Mouse (Mus musculus): ENCODE data around the gene Thrsp. TPM values are rescaled to one million over a fixed set of nuclear protein-coding genes. Genes with fewer than 3 reads are reported as not detected.

The Thrsp gene
- polyA plus RNA-seq, 1 experiment from 2014 or later: 2.1 TPM

DNA sequence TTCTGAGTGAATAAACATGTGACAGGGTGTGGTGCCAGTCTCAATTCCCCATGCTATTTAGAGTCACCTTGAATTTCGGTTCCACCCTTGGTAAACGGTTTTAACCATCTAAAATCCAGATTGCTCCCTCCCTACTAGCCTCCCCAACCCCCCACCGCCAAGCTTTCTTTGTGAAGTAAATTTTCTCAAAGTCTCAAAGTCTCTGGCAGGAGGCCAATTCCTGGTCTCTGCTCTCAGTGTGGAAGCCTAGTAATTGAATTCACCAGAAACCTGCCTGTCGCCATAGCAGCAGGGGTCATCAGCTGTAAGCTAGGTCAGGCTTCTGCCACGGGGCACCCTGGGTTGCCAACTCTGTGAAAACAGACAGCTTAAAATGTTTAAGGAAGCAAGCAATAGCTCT, 12.2 kb upstream of the Thrsp start:
- Histone ChIP-seq H3K4me2 (no peak overlapping the region), H3K36me3 (no peaks in the 10 kb centered on the region), H3K4me3 (replicated peaks) (no peak overlapping the region), H3K27me3 (replicated peaks) (no peaks in the 10 kb centered on the region), H3K9me3 (replicated peaks) (no peaks in the 10 kb centered on the region), H3K27ac (replicated peaks) (peak overlapping the region; percentile 39; the same call in 1 of the 2 replicates), H3K4me1 (peaks cover 11% of the 10 kb centered on the region), H3K9ac (replicated peaks) (no peak overlapping the region)
- ATAC-seq (ENCODE audit: low FRiP score): peak; percentile 68
- WGBS: under 1% methylated on average over 5 of the region's 5 CpGs

GRCm38 (mm10) chr7:97427778-97428420, 10.4 kb upstream of the Thrsp start:
- Histone ChIP-seq H3K4me2 (no peak overlapping the region), H3K9ac (replicated peaks) (no peak overlapping the region), H3K27me3 (replicated peaks) (no peaks in the 10 kb centered on the region), H3K36me3 (no peaks in the 10 kb centered on the region), H3K9me3 (replicated peaks) (no peaks in the 10 kb centered on the region), H3K4me3 (replicated peaks) (no peak overlapping the region), H3K27ac (replicated peaks) (0 out of 2 replicates have a peak overlapping the region, but pooled peaks have one; percentile 0), H3K4me1 (peaks cover 11% of the 10 kb centered on the region)
- 70% methylated on average over 5 of the region's 5 CpGs for WGBS
- no peak for ATAC-seq (ENCODE audit: low FRiP score)

- Histone ChIP-seq H3K27ac (replicated peaks) (no peak overlapping the region), H3K36me3 (no peaks in the 10 kb centered on the region), H3K9ac (replicated peaks) (no peak overlapping the region), H3K4me3 (replicated peaks) (no peak overlapping the region), H3K4me2 (no peak overlapping the region), H3K27me3 (replicated peaks) (no peaks in the 10 kb centered on the region), H3K4me1 (peaks cover 11% of the 10 kb centered on the region), H3K9me3 (replicated peaks) (no peaks in the 10 kb centered on the region)
- 77% methylated on average over 6 of the region's 6 CpGs for WGBS
- no peak for ATAC-seq (ENCODE audit: low FRiP score)
Observed at GRCm38 (mm10) chr7:97427296-97427695, 9.8 kb upstream of the Thrsp start.

DNA sequence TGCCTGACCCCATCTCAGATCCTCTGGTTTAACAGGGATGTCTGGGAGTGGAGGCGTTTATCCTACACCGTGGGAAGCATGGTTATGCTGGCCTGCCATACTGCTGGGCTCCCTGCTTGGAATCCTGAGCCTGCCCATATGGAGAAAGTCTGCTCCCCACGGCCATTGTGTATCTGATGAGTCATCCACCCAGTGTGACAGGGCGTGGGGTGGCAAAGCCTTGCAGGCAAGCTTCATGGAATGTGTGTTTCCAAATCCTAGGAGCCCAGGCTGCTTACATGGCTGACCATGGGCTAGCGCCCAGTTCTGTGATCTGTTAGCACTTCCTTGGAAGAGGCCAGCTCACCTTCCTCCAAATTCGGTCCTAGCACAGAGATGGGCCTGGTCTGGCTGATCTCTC, 9.0 kb upstream of the Thrsp start:
- Histone ChIP-seq H3K4me1 (peaks cover 11% of the 10 kb centered on the region), H3K9ac (replicated peaks) (no peak overlapping the region), H3K4me2 (no peak overlapping the region), H3K4me3 (replicated peaks) (no peak overlapping the region), H3K27ac (replicated peaks) (no peak overlapping the region), H3K9me3 (replicated peaks) (no peaks in the 10 kb centered on the region), H3K27me3 (replicated peaks) (no peaks in the 10 kb centered on the region), H3K36me3 (no peaks in the 10 kb centered on the region)
- ATAC-seq (ENCODE audit: low FRiP score): no peak
- WGBS: 78% methylated on average over 6 of the region's 6 CpGs

DNA sequence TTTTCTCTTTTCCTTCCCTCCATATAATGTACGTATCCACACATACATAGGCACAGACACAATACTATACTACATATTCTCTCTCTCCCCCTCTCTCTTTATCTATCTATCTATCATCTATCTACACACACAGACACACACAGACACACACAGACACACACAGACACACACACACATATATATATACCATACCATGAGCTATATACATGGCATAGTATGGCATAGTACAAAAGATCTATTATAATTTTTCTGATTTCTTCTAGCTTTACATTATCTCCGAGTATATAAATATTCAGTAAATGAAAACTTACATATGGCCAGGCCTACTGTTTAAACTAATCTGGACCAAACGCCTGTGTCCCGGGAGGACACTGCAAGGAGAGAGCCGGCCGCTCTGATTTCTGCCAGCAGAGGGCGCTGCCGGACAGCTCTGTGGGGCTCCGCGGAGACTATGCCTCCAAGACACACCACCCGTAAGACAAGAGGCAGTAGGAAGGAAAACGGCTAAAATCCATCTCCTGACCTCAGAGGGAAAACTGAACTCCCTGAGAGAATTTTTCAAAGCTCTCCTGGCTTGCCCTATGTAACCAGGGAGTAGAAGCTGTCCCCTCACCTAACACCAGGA, 7.2 kb upstream of the Thrsp start:
- no peak overlapping the region for H3K9ac ChIP-seq (replicated peaks)
- WGBS: 9% methylated on average over 12 of the region's 12 CpGs
- no peak overlapping the region for H3K27ac ChIP-seq (replicated peaks)
- no peaks in the 10 kb centered on the region for H3K9me3 ChIP-seq (replicated peaks)
- no peaks in the 10 kb centered on the region for H3K36me3 ChIP-seq
- no peak overlapping the region for H3K4me2 ChIP-seq
- peaks cover 5% of the 10 kb centered on the region for H3K4me1 ChIP-seq
- peak; percentile 84 for ATAC-seq (ENCODE audit: low FRiP score)
- H3K27me3 ChIP-seq (replicated peaks): no peaks in the 10 kb centered on the region
- H3K4me3 ChIP-seq (replicated peaks): no peak overlapping the region

DNA sequence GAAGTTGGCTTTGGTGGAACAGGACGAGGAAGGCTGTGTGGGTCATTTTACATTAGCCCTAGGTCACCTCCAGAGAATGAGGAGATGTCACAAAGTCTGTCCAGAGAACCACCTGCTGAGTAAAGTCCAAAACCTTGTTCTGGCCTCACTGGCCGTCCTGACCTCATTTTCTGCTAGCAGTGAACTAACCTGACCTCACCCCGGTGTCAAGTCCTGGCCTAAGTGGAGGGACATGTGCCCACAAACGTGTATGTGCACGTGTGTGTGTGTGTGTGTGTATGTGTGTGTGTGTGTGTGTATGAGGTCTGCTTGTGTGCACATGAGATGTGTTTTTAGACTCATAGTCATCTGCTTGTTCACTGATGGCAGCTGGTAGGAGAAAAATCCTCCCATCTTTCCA, 6.2 kb upstream of the Thrsp start:
- WGBS: 70% methylated on average over 5 of the region's 5 CpGs
- no peak overlapping the region for H3K9ac ChIP-seq (replicated peaks)
- no peaks in the 10 kb centered on the region for H3K27me3 ChIP-seq (replicated peaks)

DNA sequence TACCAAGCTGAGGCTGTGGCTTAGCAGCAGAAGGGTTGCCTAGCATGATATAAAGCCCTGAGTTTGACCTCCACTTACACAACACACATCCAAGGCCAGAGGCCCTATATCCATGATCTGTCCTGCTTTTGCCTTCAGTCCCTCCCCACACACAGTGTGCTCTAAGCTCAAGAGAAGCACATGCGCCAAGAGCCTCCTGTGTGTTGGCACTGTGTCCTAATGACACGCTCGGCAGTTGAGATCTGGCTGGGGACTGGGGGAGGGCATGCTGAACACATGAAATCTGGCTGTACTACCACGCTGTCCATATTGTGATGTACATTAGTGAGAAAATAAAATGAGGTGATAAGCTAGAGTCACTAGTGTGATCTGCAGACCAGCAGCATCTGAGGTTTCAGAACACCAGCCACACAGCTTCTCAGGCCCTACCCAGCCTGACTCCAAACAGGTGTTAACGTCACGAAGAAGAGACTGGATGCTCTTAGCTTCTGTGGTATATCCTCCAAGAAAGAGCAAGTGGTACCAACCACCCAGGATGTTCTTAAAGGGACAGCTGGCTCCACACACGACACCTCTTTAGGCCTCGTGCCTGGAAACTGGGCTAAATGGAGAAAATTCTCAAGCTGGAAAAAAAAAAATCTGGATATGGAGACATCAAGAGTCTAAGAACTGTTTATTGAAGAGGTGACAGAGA, 3.6 kb upstream of the Thrsp start:
- 78% methylated on average over 8 of the region's 8 CpGs for WGBS
- H3K27ac ChIP-seq (replicated peaks): no peak overlapping the region; the same call in 1 of the 2 replicates
- H3K27me3 ChIP-seq (replicated peaks): no peaks in the 10 kb centered on the region
- H3K9ac ChIP-seq (replicated peaks): no peak overlapping the region
- H3K9me3 ChIP-seq (replicated peaks): no peaks in the 10 kb centered on the region
- no peak; the same call in 1 of the 2 replicates for ATAC-seq (ENCODE audit: low FRiP score)
- H3K4me3 ChIP-seq (replicated peaks): no peak overlapping the region
- no peaks in the 10 kb centered on the region for H3K36me3 ChIP-seq
- H3K4me1 ChIP-seq: peaks cover 8% of the 10 kb centered on the region; the same call in 1 of the 2 replicates
- H3K4me2 ChIP-seq: no peak overlapping the region

More for the DNA sequence above, 6.2 kb upstream of the Thrsp start:
- Histone ChIP-seq H3K4me1 (peaks cover 3% of the 10 kb centered on the region; the same call in 1 of the 2 replicates), H3K27ac (replicated peaks) (no peak overlapping the region), H3K4me3 (replicated peaks) (no peak overlapping the region), H3K9me3 (replicated peaks) (no peaks in the 10 kb centered on the region), H3K36me3 (no peaks in the 10 kb centered on the region), H3K4me2 (no peak overlapping the region)
- no peak for ATAC-seq (ENCODE audit: low FRiP score)

- Histone ChIP-seq H3K27me3 (replicated peaks) (no peaks in the 10 kb centered on the region), H3K9ac (replicated peaks) (no peak overlapping the region), H3K4me1 (peaks cover 8% of the 10 kb centered on the region; the same call in 1 of the 2 replicates), H3K36me3 (no peaks in the 10 kb centered on the region), H3K27ac (replicated peaks) (no peak overlapping the region; the same call in 1 of the 2 replicates), H3K4me3 (replicated peaks) (no peak overlapping the region), H3K4me2 (no peak overlapping the region), H3K9me3 (replicated peaks) (no peaks in the 10 kb centered on the region)
- 76% methylated on average over 1 of the region's 1 CpGs for WGBS
- ATAC-seq (ENCODE audit: low FRiP score): no peak
Observed at GRCm38 (mm10) chr7:97420406-97420805, 2.9 kb upstream of the Thrsp start.

DNA sequence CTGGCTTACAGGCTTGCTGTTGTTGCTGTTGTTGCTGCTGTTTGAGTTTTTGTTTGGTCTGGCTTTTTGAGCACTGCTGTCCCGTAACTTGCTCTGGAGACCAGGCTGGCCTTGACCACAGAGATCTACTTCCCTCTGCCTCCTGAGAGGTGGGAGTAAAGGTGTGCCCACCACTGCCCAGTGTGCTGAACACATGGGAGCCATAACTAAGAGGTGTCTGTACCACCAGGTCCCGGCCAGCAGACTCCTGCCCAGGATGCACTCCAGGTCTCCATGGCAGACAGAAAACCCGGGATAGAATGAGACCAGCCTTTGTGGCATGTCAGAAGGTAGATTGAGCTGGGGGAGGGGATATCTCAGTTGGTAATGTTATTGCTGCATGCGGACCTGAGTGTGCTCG, 1.6 kb upstream of the Thrsp start:
- Histone ChIP-seq H3K4me3 (replicated peaks) (no peak overlapping the region), H3K36me3 (no peaks in the 10 kb centered on the region), H3K27me3 (replicated peaks) (no peaks in the 10 kb centered on the region), H3K4me2 (no peak overlapping the region), H3K9me3 (replicated peaks) (no peaks in the 10 kb centered on the region), H3K4me1 (peaks cover 5% of the 10 kb centered on the region; the same call in 1 of the 2 replicates), H3K9ac (replicated peaks) (no peak overlapping the region), H3K27ac (replicated peaks) (no peak overlapping the region)
- ATAC-seq (ENCODE audit: low FRiP score): no peak
- 87% methylated on average over 5 of the region's 5 CpGs for WGBS

- Histone ChIP-seq H3K27me3 (replicated peaks) (no peaks in the 10 kb centered on the region), H3K9me3 (replicated peaks) (no peaks in the 10 kb centered on the region), H3K4me1 (peaks cover 5% of the 10 kb centered on the region; the same call in 1 of the 2 replicates), H3K9ac (replicated peaks) (no peak overlapping the region), H3K4me3 (replicated peaks) (no peak overlapping the region), H3K36me3 (no peaks in the 10 kb centered on the region), H3K4me2 (no peak overlapping the region), H3K27ac (replicated peaks) (no peak overlapping the region)
- no peak for ATAC-seq (ENCODE audit: low FRiP score)
- 70% methylated on average over 5 of the region's 5 CpGs for WGBS
Observed at GRCm38 (mm10) chr7:97418717-97419116, 1.2 kb upstream of the Thrsp start.

- H3K27ac ChIP-seq (replicated peaks): no peak overlapping the region
- H3K4me3 ChIP-seq (replicated peaks): no peak overlapping the region
- H3K36me3 ChIP-seq: peaks cover 5% of the 10 kb centered on the region; the same call in 1 of the 2 replicates
- H3K4me2 ChIP-seq: no peak overlapping the region
- peaks cover 5% of the 10 kb centered on the region; the same call in 1 of the 2 replicates for H3K4me1 ChIP-seq
- no peak for ATAC-seq (ENCODE audit: low FRiP score)
- H3K9ac ChIP-seq (replicated peaks): no peak overlapping the region
- H3K9me3 ChIP-seq (replicated peaks): no peaks in the 10 kb centered on the region
- 91% methylated on average over 4 of the region's 4 CpGs for WGBS
- no peaks in the 10 kb centered on the region for H3K27me3 ChIP-seq (replicated peaks)
Observed at GRCm38 (mm10) chr7:97416473-97416872, 1.1 kb downstream of the Thrsp start.
